ENCODE assay signal across 10 mouse cellular contexts in the genomic region with DNA sequence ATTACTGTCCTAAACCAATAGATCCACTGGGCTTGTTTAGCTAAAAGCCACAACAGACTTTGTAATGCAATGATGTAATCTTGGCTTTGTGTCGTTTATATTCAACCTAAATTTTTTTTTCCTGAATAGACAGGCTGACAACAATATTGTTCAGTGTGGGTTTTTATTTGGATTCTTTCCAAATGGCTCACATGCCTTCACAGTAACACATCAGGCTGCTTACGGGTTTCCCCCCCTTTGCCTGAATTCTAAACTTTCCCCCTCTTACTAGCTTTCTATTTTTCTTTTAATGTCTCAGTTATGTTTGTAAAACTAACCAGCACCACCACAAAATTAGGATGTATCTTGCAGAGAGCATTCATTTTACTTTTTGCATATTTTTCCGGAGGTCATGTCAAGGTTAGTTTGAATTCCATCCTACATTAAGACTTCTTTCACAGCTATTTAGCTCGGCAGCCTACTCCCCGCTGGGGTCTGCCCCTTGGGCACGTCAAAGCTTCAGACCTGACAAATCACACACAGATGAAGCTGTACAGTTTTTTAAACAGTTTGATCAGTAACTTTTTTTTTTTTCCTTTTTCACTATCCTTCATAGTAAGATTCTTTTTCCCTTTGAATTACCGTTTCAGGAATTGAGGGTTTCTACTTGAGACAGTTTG.
A peak's percentile ranks its signal among the peaks of the same experiment; 100 is the strongest.
DNase-seq lines count a peak whose midpoint lies in the region; ATAC-seq and TF ChIP-seq lines count a peak whose summit lies in the region.
"Had no signal": no experiment of that assay in that cellular context is flagged by ENCODE, and none has a peak within 500 bp of the region (broad histone marks: within the 10 kb centered on the region; RNA-seq: fewer than 3 reads in every experiment).

No protein-coding gene starts in this region.

- no peak overlapping the region; the same call in 1 of the 2 replicates for H3K9ac ChIP-seq in heart, postnatal 0 days (replicated peaks; ENCODE audit: low read depth, low read length)
- H3K9ac ChIP-seq in hindbrain, embryonic 14.5 days = no peak overlapping the region
- H3K9ac ChIP-seq in neural tube, embryonic 12.5 days = no peak overlapping the region
- H3K9ac ChIP-seq: stomach, embryonic 15.5 days had no signal

- H3K27me3 ChIP-seq in heart, postnatal 0 days (ENCODE audit: control insufficient read depth, insufficient read depth, low read length) = no peaks in the 10 kb centered on the region
- no peaks in the 10 kb centered on the region for H3K27me3 ChIP-seq in hindbrain, embryonic 14.5 days (ENCODE audit: control insufficient read depth, insufficient read depth, low read length)
- H3K27me3 ChIP-seq in neural tube, embryonic 12.5 days (replicated peaks) = no peaks in the 10 kb centered on the region
- H3K27me3 ChIP-seq: stomach, embryonic 15.5 days had no signal

- H3K4me2 ChIP-seq in heart, postnatal 0 days (ENCODE audit: low read depth, low read length) = 0 out of 2 replicates have a peak overlapping the region, but pooled peaks have one; percentile 5
- peak overlapping the region; percentile 27 for H3K4me2 ChIP-seq in hindbrain, embryonic 14.5 days (replicated peaks)
- H3K4me2 ChIP-seq in neural tube, embryonic 12.5 days (replicated peaks) = peak overlapping the region; percentile 40
- H3K4me2 ChIP-seq: stomach, embryonic 15.5 days had no signal

- 16% methylated on average over 7 of the region's 7 CpGs for WGBS in heart, postnatal 0 days
- 6% methylated on average over 7 of the region's 7 CpGs for WGBS in hindbrain, embryonic 14.5 days
- 4% methylated on average over 7 of the region's 7 CpGs for WGBS in neural tube, embryonic 12.5 days

- TF ChIP-seq EP300 in heart, postnatal 0 days (IDR thresholded peaks at IDR 0.05; ENCODE audit: low read depth) = no peak

- intact Hi-C loops in heart, postnatal 10 days (cut with DNase I) = no loop called here

- ATAC-seq in heart, postnatal 0 days (ENCODE audit: insufficient read depth, low read depth) = no peak
- ATAC-seq in hindbrain, embryonic 14.5 days (ENCODE audit: low FRiP score) = no peak
- ATAC-seq in neural tube, embryonic 12.5 days (ENCODE audit: low FRiP score, low read depth) = no peak

- no peaks in the 10 kb centered on the region for H3K36me3 ChIP-seq in heart, postnatal 0 days (replicated peaks; ENCODE audit: control insufficient read depth, insufficient read depth, low read length)
- no peaks in the 10 kb centered on the region for H3K36me3 ChIP-seq in hindbrain, embryonic 14.5 days (replicated peaks; ENCODE audit: control insufficient read depth, insufficient read depth)
- H3K36me3 ChIP-seq in neural tube, embryonic 12.5 days = no peaks in the 10 kb centered on the region
- H3K36me3 ChIP-seq: stomach, embryonic 15.5 days had no signal

- H3K4me3 ChIP-seq in heart, postnatal 0 days (ENCODE audit: low read depth, low read length) = no peak overlapping the region
- no peak overlapping the region for H3K4me3 ChIP-seq in hindbrain, embryonic 14.5 days (replicated peaks; ENCODE audit: low read length)
- H3K4me3 ChIP-seq in neural tube, embryonic 12.5 days = no peak overlapping the region
- H3K4me3 ChIP-seq: stomach, embryonic 15.5 days had no signal

- no peaks in the 10 kb centered on the region for H3K9me3 ChIP-seq in heart, postnatal 0 days (replicated peaks; ENCODE audit: control insufficient read depth, low read length)
- no peaks in the 10 kb centered on the region for H3K9me3 ChIP-seq in hindbrain, embryonic 14.5 days (ENCODE audit: control insufficient read depth, low read length)
- no peaks in the 10 kb centered on the region for H3K9me3 ChIP-seq in neural tube, embryonic 12.5 days
- H3K9me3 ChIP-seq: stomach, embryonic 15.5 days had no signal

- H3K27ac ChIP-seq in heart, postnatal 0 days (ENCODE audit: low read depth) = no peak overlapping the region
- H3K27ac ChIP-seq in hindbrain, embryonic 14.5 days = peak overlapping the region; percentile 66
- H3K27ac ChIP-seq in neural tube, embryonic 12.5 days = no peak overlapping the region
- H3K27ac ChIP-seq: stomach, embryonic 15.5 days had no signal

- no peak for DNase-seq in heart, postnatal 0 days (ENCODE audit: low spot score)
- DNase-seq in heart, postnatal 10 days = no peak
- peak; percentile 47 for DNase-seq in embryo, embryonic 9.5 days (ENCODE audit: extremely low spot score)
- peak; percentile 64 for DNase-seq in hindbrain, embryonic 14.5 days (ENCODE audit: low spot score)
- no peak for DNase-seq in T-cell, adult 2 months (ENCODE audit: low spot score)
- DNase-seq in adrenal gland, adult 2 months = no peak
- DNase-seq in gastrocnemius, adult 18-20 months (ENCODE audit: low spot score) = no peak
- DNase-seq: gastrocnemius, postnatal 14 days had no signal

- no peak for TF ChIP-seq CTCF in heart, postnatal 0 days (IDR thresholded peaks at IDR 0.05; ENCODE audit: low read depth)

- H3K4me1 ChIP-seq in heart, postnatal 0 days (ENCODE audit: control insufficient read depth, insufficient read depth) = peaks cover 7% of the 10 kb centered on the region; the same call in 1 of the 2 replicates
- H3K4me1 ChIP-seq in hindbrain, embryonic 14.5 days (replicated peaks; ENCODE audit: control insufficient read depth, insufficient read depth, low read length) = peaks cover 50% of the 10 kb centered on the region
- peaks cover 53% of the 10 kb centered on the region for H3K4me1 ChIP-seq in neural tube, embryonic 12.5 days
- H3K4me1 ChIP-seq: stomach, embryonic 15.5 days had no signal

Comparison
In these comparisons a context has a peak if more than half of its experiments do, and no peak if none do; other contexts are left out.
1. DNase-seq: peak in embryo, embryonic 9.5 days (single experiment) and hindbrain, embryonic 14.5 days (single experiment); none in heart, postnatal 0 days (single experiment), heart, postnatal 10 days (0 of 2), T-cell, adult 2 months (single experiment), adrenal gland, adult 2 months (single experiment) and gastrocnemius, adult 18-20 months (single experiment).
2. Peak in every context shown above with its lines, with median percentiles within 50 percentile points of each other: H3K4me2 ChIP-seq.